Mouse (Mus musculus) embryonic facial prominence, embryonic 13.5 days (tissue): Measurements from ENCODE around the gene Prlh. TPM values are rescaled to one million over a fixed set of nuclear protein-coding genes. Genes with fewer than 3 reads are reported as not detected.

Source experiments
- ATAC-seq: fragments of 200-750 bp; cut with Nextera tagmentation; 2 replicates; pipeline ENCODE4 v1.8.0; 2017; ENCODE audit warnings: low read depth; ENCODE audit not compliant: insufficient number of reproducible peaks, insufficient read depth, low FRiP score, low TSS enrichment
- H3K27ac ChIP-seq: fragments of 300-500 bp; sonication (generic); 2 replicates; pipeline ENCODE4 v1.5.1; 2015; ENCODE audit warnings: moderate library complexity, mild to moderate bottlenecking, inconsistent platforms
- H3K27me3 ChIP-seq: fragments of 300-500 bp; sonication (generic); 2 replicates; pipeline ENCODE4 v1.6.1; 2015; ENCODE audit warnings: mild to moderate bottlenecking, inconsistent platforms
- H3K36me3 ChIP-seq: fragments of 300-500 bp; sonication (generic); 2 replicates; pipeline ENCODE4 v1.6.1; 2015; ENCODE audit warnings: mild to moderate bottlenecking, inconsistent platforms
- H3K4me1 ChIP-seq: fragments of 300-500 bp; sonication (generic); 2 replicates; pipeline ENCODE4 v1.6.1; 2015; ENCODE audit warnings: inconsistent platforms
- H3K4me2 ChIP-seq: fragments of 300-500 bp; sonication (generic); 2 replicates; pipeline ENCODE4 v1.6.1; 2015; ENCODE audit warnings: moderate library complexity, mild to moderate bottlenecking, inconsistent platforms
- H3K4me3 ChIP-seq: fragments of 300-500 bp; sonication (generic); 2 replicates; pipeline ENCODE4 v1.5.1; 2015; ENCODE audit warnings: mild to moderate bottlenecking, inconsistent platforms
- H3K9ac ChIP-seq: fragments of 300-500 bp; sonication (generic); 2 replicates; pipeline ENCODE4 v1.6.1; 2015; ENCODE audit warnings: mild to moderate bottlenecking, inconsistent platforms
- H3K9me3 ChIP-seq: fragments of 300-500 bp; sonication (generic); 2 replicates; pipeline ENCODE4 v1.6.1; 2016; ENCODE audit warnings: inconsistent platforms
- WGBS: fragments of 180-500 bp; shearing (Covaris S2); methylation state at CpG from one replicate; pipeline ENCODE4 v1.1.7; 2015; ENCODE audit warnings: mixed read lengths; 5-methylcytosine and 5-hydroxymethylcytosine counted together
- polyA plus RNA-seq: library from polyadenylated mRNA; unstranded; fragments of >200 nt; fragmentation: Nextera tagmentation; extraction: Ambion mirVana; gene quantifications from 2 replicates; pipeline ENCODE4 v1.2.1, GENCODE M21; 2015

Prlh gene
- polyA plus RNA-seq, 1 experiment from 2014 or later: not detected

- peaks cover 5% of the 10 kb centered on the region for H3K4me1 ChIP-seq
- ATAC-seq: peak; percentile 67; the same call in 1 of the 2 replicates
- no peak overlapping the region for H3K9ac ChIP-seq
- no peak overlapping the region for H3K4me3 ChIP-seq
- no peak overlapping the region for H3K4me2 ChIP-seq
- no peaks in the 10 kb centered on the region for H3K9me3 ChIP-seq
- WGBS: 31% methylated on average over 7 of the region's 7 CpGs
- peaks cover 28% of the 10 kb centered on the region; the same call in 1 of the 2 replicates for H3K27me3 ChIP-seq
- H3K27ac ChIP-seq: no peak overlapping the region
- H3K36me3 ChIP-seq: no peaks in the 10 kb centered on the region
These were observed 3.6 kb downstream of the Prlh start for GRCm38 (mm10) chr1:90956245-90957096.

- peaks cover 16% of the 10 kb centered on the region for H3K4me1 ChIP-seq
- peaks cover 25% of the 10 kb centered on the region for H3K27me3 ChIP-seq
- no peak overlapping the region for H3K4me2 ChIP-seq
- no peak overlapping the region for H3K4me3 ChIP-seq
- ATAC-seq: no peak
- no peaks in the 10 kb centered on the region for H3K9me3 ChIP-seq
- no peak overlapping the region for H3K9ac ChIP-seq
- H3K27ac ChIP-seq: no peak overlapping the region
- 38% methylated on average over 4 of the region's 4 CpGs for WGBS
- H3K36me3 ChIP-seq: no peaks in the 10 kb centered on the region
These were observed 9.6 kb downstream of the Prlh start for GRCm38 (mm10) chr1:90962526-90962925.

- 10% methylated on average over 3 of the region's 3 CpGs for WGBS
- H3K9me3 ChIP-seq: no peaks in the 10 kb centered on the region
- H3K27me3 ChIP-seq: peaks cover 25% of the 10 kb centered on the region
- no peak overlapping the region for H3K4me3 ChIP-seq
- 0 out of 2 replicates have a peak overlapping the region, but pooled peaks have one; percentile 21 for H3K9ac ChIP-seq
- H3K4me2 ChIP-seq: no peak overlapping the region
- no peak overlapping the region for H3K27ac ChIP-seq
- ATAC-seq: peak; percentile 63
- no peaks in the 10 kb centered on the region for H3K36me3 ChIP-seq
- peaks cover 21% of the 10 kb centered on the region for H3K4me1 ChIP-seq
These were observed 10.1 kb downstream of the Prlh start for GRCm38 (mm10) chr1:90962994-90963393.

DNA sequence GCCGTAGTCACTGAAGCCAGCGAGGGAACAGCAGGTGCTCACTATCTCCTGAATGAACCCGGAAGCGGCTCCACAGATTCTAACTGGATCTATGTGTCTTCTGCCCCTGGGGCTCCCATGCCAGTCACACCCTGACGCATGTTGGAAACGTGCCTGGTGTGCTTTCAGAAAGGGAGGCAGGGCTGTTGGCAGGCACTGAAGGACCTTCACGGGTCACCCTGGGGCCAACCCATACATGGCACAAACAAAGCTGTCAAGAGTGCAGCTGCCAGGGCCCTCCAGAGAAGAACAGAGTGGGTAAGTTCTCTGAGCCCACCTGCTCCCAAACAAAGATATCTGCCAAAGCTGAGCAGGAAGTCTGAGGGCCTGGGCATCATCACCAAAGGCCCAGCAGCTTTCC lies 14.7 kb downstream of the Prlh start:
- Histone ChIP-seq H3K4me1 (peaks cover 47% of the 10 kb centered on the region), H3K36me3 (no peaks in the 10 kb centered on the region), H3K9me3 (no peaks in the 10 kb centered on the region), H3K4me3 (no peak overlapping the region), H3K4me2 (no peak overlapping the region), H3K27ac (no peak overlapping the region), H3K27me3 (peaks cover 3% of the 10 kb centered on the region; the same call in 1 of the 2 replicates), H3K9ac (no peak overlapping the region; the same call in 1 of the 2 replicates)
- ATAC-seq: no peak
- 75% methylated on average over 7 of the region's 7 CpGs for WGBS

- peaks cover 3% of the 10 kb centered on the region; the same call in 1 of the 2 replicates for H3K27me3 ChIP-seq
- no peak overlapping the region for H3K9ac ChIP-seq
These were observed 15.7 kb downstream of the Prlh start for GRCm38 (mm10) chr1:90968649-90969048.

DNA sequence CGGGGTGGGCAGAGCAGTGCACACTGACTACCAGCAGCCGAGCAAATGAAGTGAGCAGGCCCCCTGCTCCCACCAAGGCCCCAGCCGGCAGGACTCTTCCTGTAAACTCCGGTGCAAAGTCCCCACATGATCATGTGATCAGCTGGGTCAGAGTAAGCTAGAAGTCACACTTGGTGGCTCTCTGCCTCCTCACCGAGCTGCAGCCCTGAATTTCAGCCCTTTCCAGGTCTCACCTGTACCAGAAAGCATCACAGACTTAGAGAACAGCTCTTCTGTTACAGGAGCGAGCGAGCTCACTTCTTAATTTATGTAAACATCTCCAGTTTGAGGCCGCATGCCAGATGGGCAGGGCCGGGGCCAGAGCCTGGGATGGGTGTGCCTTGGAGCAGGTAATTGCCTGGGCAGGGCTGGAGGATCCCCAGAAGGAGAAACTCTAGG lies 16.5 kb downstream of the Prlh start, which contains the start of gene Rab17:
Gene Rab17, minus strand, starts transcription at position 315 of the 438 bp plus-strand sequence.
- WGBS: 19% methylated on average over 9 of the region's 9 CpGs
- Histone ChIP-seq H3K4me1 (peaks cover 48% of the 10 kb centered on the region), H3K9me3 (no peaks in the 10 kb centered on the region), H3K4me2 (peak within 1 kb of the TSS; percentile 36), H3K36me3 (no peaks in the 10 kb centered on the region), H3K4me3 (0 out of 2 replicates have a peak within 1 kb of the TSS, but pooled peaks have one; percentile 6), H3K27me3 (peaks cover 3% of the 10 kb centered on the region; the same call in 1 of the 2 replicates), H3K9ac (peak within 1 kb of the TSS; percentile 54), H3K27ac (peak within 1 kb of the TSS; percentile 22; the same call in 1 of the 2 replicates)
- ATAC-seq: no peak

More at GRCm38 (mm10) chr1:90968649-90969048, 15.7 kb downstream of the Prlh start:
- Histone ChIP-seq H3K9me3 (no peaks in the 10 kb centered on the region), H3K27ac (no peak overlapping the region), H3K4me3 (no peak overlapping the region), H3K4me2 (no peak overlapping the region), H3K4me1 (peaks cover 48% of the 10 kb centered on the region), H3K36me3 (no peaks in the 10 kb centered on the region)
- no peak for ATAC-seq
- WGBS: 82% methylated on average over 4 of the region's 4 CpGs

GRCm38 (mm10) chr1:90969881-90970390 lies 17.0 kb downstream of the Prlh start:
- ATAC-seq: no peak
- WGBS: 72% methylated on average over 10 of the region's 10 CpGs
- Histone ChIP-seq H3K9me3 (no peaks in the 10 kb centered on the region), H3K9ac (no peak overlapping the region), H3K4me3 (no peak overlapping the region), H3K27ac (no peak overlapping the region; the same call in 1 of the 2 replicates), H3K4me2 (0 out of 2 replicates have a peak overlapping the region, but pooled peaks have one; percentile 36), H3K27me3 (peaks cover 3% of the 10 kb centered on the region; the same call in 1 of the 2 replicates), H3K36me3 (no peaks in the 10 kb centered on the region), H3K4me1 (peaks cover 51% of the 10 kb centered on the region)

GRCm38 (mm10) chr1:90972911-90973573 lies 20.1 kb downstream of the Prlh start:
- ATAC-seq: peak; percentile 23; the same call in 1 of the 2 replicates
- H3K4me2 ChIP-seq: peak overlapping the region; percentile 26
- H3K9me3 ChIP-seq: no peaks in the 10 kb centered on the region
- no peak overlapping the region for H3K4me3 ChIP-seq
- no peaks in the 10 kb centered on the region for H3K36me3 ChIP-seq
- peaks cover 3% of the 10 kb centered on the region; the same call in 1 of the 2 replicates for H3K27me3 ChIP-seq
- H3K9ac ChIP-seq: peak overlapping the region; percentile 56
- peaks cover 45% of the 10 kb centered on the region for H3K4me1 ChIP-seq
- 10% methylated on average over 9 of the region's 9 CpGs for WGBS
- H3K27ac ChIP-seq: 0 out of 2 replicates have a peak overlapping the region, but pooled peaks have one; percentile 44

DNA sequence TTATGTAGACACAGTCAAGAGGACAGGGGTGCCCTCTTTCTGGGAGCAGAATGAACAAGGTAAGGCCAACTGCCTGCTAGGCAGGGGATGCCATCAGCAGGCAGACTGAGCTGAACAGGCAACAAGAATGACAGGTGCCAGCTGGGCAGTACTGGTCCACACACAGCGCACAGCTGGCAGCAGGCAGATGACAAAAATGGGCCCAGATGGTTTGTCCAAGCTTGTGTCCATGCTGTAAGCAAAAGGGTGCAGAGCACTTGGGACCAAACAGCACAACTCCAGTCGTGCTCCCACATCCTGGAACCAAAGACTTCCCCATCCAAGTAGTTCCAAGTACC lies 20.6 kb downstream of the Prlh start:
- ATAC-seq: no peak

GRCm38 (mm10) chr1:90974906-90975649 lies 22.2 kb downstream of the Prlh start:
- H3K4me1 ChIP-seq: peaks cover 29% of the 10 kb centered on the region
- H3K36me3 ChIP-seq: no peaks in the 10 kb centered on the region
- H3K4me3 ChIP-seq: no peak overlapping the region
- no peak overlapping the region for H3K27ac ChIP-seq
- H3K27me3 ChIP-seq: peaks cover 3% of the 10 kb centered on the region; the same call in 1 of the 2 replicates
- no peak for ATAC-seq
- no peaks in the 10 kb centered on the region for H3K9me3 ChIP-seq
- WGBS: 16% methylated on average over 12 of the region's 12 CpGs
- H3K9ac ChIP-seq: peak overlapping the region; percentile 46
- peak overlapping the region; percentile 32 for H3K4me2 ChIP-seq

More for the DNA sequence above, 20.6 kb downstream of the Prlh start:
- no peak overlapping the region for H3K27ac ChIP-seq
- 90% methylated on average over 2 of the region's 2 CpGs for WGBS
- H3K4me1 ChIP-seq: peaks cover 44% of the 10 kb centered on the region
- H3K9me3 ChIP-seq: no peaks in the 10 kb centered on the region
- H3K27me3 ChIP-seq: peaks cover 3% of the 10 kb centered on the region; the same call in 1 of the 2 replicates
- H3K4me3 ChIP-seq: no peak overlapping the region
- peak overlapping the region; percentile 56 for H3K9ac ChIP-seq
- H3K4me2 ChIP-seq: peak overlapping the region; percentile 26; the same call in 1 of the 2 replicates
- no peaks in the 10 kb centered on the region for H3K36me3 ChIP-seq
